7 mouse cellular contexts compared by ENCODE assay signal in genomic region chr16:29579167-29579786, GRCm38 (mm10). TPM values are rescaled to one million over a fixed set of nuclear protein-coding genes. Genes with fewer than 3 reads are reported as not detected.
DNase-seq lines count a peak whose midpoint lies in the region; ATAC-seq lines count a peak whose summit lies in the region.

TSS of gene Opa1 (plus strand) at chr16:29579334.

- DNase-seq in adrenal gland, adult 2 months: peak; percentile 97
- peak; percentile 95 for DNase-seq in embryo, embryonic 11.5 days (ENCODE audit: low read depth, low spot score)
- DNase-seq in gastrocnemius, postnatal 36 days: peak; percentile 95 to 100
- peak; percentile 98 for DNase-seq in left cerebral cortex, postnatal 25 days (ENCODE audit: low spot score in 2 of 2)
- peak; percentile 98 for DNase-seq in midbrain, embryonic 10.5 days (ENCODE audit: low spot score)
- peak; percentile 97 for DNase-seq in right cerebral cortex, postnatal 4 days

- peaks cover 5% of the 10 kb centered on the region; the same call in 1 of the 2 replicates for H3K4me1 ChIP-seq in intestine, embryonic 15.5 days (replicated peaks)
- peaks cover 15% of the 10 kb centered on the region for H3K4me1 ChIP-seq in midbrain, embryonic 10.5 days

- intact Hi-C loops in gastrocnemius, postnatal 36 days (cut with DNase I): no loop called here
- intact Hi-C loops in left cerebral cortex, postnatal 25 days (cut with DNase I): loop anchor here (5.0 to 10.0 kb wide), 3 partner anchors 742 to 1064 kb away; no protein-coding TSS in a partner anchor

- peak; percentile 99 for ATAC-seq in intestine, embryonic 15.5 days

- under 1% methylated on average over 39 of the region's 39 CpGs for WGBS in intestine, embryonic 15.5 days
- 0% methylated on average over 39 of the region's 39 CpGs for WGBS in midbrain, embryonic 10.5 days

- peak within 1 kb of the TSS; percentile 90 for H3K4me3 ChIP-seq in intestine, embryonic 15.5 days (replicated peaks)
- H3K4me3 ChIP-seq in midbrain, embryonic 10.5 days: peak within 1 kb of the TSS; percentile 77

- H3K27ac ChIP-seq in intestine, embryonic 15.5 days: peak within 1 kb of the TSS; percentile 52; the same call in 1 of the 2 replicates
- H3K27ac ChIP-seq in midbrain, embryonic 10.5 days (replicated peaks): peak within 1 kb of the TSS; percentile 89

- H3K9ac ChIP-seq in intestine, embryonic 15.5 days: peak within 1 kb of the TSS; percentile 95

- no peaks in the 10 kb centered on the region for H3K9me3 ChIP-seq in intestine, embryonic 15.5 days
- no peaks in the 10 kb centered on the region for H3K9me3 ChIP-seq in midbrain, embryonic 10.5 days (replicated peaks)

- H3K27me3 ChIP-seq in intestine, embryonic 15.5 days (replicated peaks): no peaks in the 10 kb centered on the region
- no peaks in the 10 kb centered on the region for H3K27me3 ChIP-seq in midbrain, embryonic 10.5 days (ENCODE audit: low read depth, poor library complexity, severe bottlenecking)

- no peaks in the 10 kb centered on the region for H3K36me3 ChIP-seq in intestine, embryonic 15.5 days
- H3K36me3 ChIP-seq in midbrain, embryonic 10.5 days: no peaks in the 10 kb centered on the region

- H3K4me2 ChIP-seq in intestine, embryonic 15.5 days (replicated peaks): peak within 1 kb of the TSS; percentile 80

RNA-seq across cellular contexts. Expression of gene Opa1, which starts in this region (rescaled TPM):
- total RNA-seq in adrenal gland, adult 2 months (2021): 10 to 100 TPM; 84.8 to 85.6 TPM
- 8.7 and 13.0 TPM in 2 replicates for polyA plus RNA-seq in adrenal gland, adult 2 months (2012; rRNA removed)
- total RNA-seq in gastrocnemius, postnatal 36 days (2021): 10 to 100 TPM; 79.6 to 87.3 TPM
- polyA plus RNA-seq in intestine, embryonic 15.5 days (2015; fragmentation: Nextera tagmentation; extraction: Ambion mirVana): 35.0 and 38.0 TPM in 2 replicates
- 100 to 1,000 TPM; 110 to 114 TPM for total RNA-seq in left cerebral cortex, postnatal 25 days (2021)
- polyA plus RNA-seq in midbrain, embryonic 10.5 days (2016; fragmentation: Nextera tagmentation; extraction: Ambion mirVana): 36.4 and 42.1 TPM in 2 replicates

Comparison
In these comparisons a context has a peak if more than half of its experiments do, and no peak if none do; other contexts are left out.
1. Peak in every context shown above with its lines: DNase-seq, ATAC-seq, H3K4me3 ChIP-seq and H3K27ac ChIP-seq.